Mouse (Mus musculus) small intestine, adult 2 months (tissue): ENCODE measurements around the gene Wfdc13.

Experiments used
- CTCF ChIP-seq: fragments of 200-500 bp; IDR thresholded peaks from 2 replicates; pipeline ENCODE4 v1.5.1; 2012; ENCODE audit warnings: low read depth, mild to moderate bottlenecking, control low read depth, inconsistent platforms, low read length, moderate library complexity, mixed read lengths; ENCODE audit not compliant: insufficient replicate concordance, insufficient read length; ENCODE audit errors: extremely low read depth
- POLR2A ChIP-seq: fragments of 200-500 bp; IDR thresholded peaks from 2 replicates; pipeline ENCODE4 v1.6.1; 2012; ENCODE audit warnings: low read depth, mild to moderate bottlenecking, control low read depth, inconsistent platforms, low read length, moderate library complexity

- TF ChIP-seq POLR2A = no peak
- no peak for TF ChIP-seq CTCF
Measured at GRCm38 (mm10) chr2:164705991-164706390, 21.1 kb downstream of the Wfdc13 start.
